Mouse (Mus musculus): ENCODE results near the gene Atg16l1.

Atg16l1 gene

DNA sequence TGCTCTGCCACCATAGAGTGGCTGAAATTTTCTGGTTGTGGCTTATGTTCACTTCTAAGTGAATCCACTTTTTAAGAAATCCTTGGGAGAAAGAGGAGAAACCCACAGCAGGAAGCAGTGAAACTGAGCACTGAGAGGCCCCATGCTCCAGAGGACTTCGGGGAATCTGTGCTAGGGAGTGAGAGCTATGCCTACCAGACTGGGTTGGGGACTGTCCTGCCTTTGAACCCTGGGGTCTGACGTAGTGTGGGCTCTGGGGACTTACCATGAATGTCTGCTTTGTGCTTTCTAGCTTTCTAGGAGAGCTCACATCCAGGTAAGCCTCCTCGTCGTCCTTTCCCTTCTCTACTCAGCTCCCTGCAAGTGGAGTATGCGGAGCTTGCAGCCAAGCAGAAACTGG, 81.3 kb downstream of the Atg16l1 start:
- no peak for DNase-seq

DNA sequence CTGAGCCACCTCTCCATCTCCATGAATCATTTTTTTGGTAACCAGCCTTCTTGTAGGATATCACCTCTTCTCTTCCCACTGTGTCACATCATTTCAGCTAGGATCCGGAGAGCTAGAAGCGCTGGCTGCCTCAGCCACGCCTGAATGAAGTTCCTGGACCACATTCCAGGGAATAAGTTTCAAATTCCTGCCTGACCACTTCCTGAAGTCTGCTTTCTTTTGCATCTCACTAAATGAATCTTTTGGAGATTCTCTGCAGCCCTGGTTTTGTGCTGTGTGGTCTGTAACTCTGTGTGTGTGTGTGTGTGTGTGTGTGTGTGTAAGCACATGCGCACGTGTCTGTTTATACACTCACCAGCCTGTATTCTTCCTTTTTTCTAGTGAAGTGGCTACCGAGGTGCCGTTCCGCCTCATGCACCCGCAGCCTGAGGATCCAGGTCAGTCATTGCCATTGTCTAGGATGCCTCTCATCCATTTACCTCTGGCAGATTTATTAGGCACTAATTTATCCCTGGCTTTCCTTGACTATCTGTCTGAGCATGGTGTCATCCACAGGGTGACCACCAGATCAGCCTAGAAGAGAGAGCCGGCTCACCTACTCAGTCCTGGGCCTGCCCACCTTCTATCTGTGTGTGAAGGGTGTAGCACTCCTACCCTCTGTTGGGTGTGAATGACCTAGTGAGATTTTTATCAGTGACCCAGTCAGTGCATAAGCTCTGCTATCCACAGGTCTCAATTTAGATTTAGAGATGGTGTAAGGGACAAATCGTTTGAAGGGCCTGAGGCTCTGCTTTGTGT, 84.9 kb downstream of the Atg16l1 start:
- no peak for DNase-seq

All from spleen, adult 18-20 months (tissue).